Mouse (Mus musculus): ENCODE results near the gene Ppp1r8.

The Ppp1r8 gene

GRCm38 (mm10) chr4:132842970-132843704 is at the start of gene Ppp1r8:
Ppp1r8 (minus strand) TSS chr4:132843169.
- peak; percentile 59 to 67 for DNase-seq (ENCODE audit: low read depth in 1 of 2, low spot score in 2 of 2)

- DNase-seq (ENCODE audit: low read depth in 1 of 2, low spot score in 2 of 2): no peak
Measured at GRCm38 (mm10) chr4:132884844-132885374, 41.9 kb upstream of the Ppp1r8 start.

- DNase-seq (ENCODE audit: low read depth in 1 of 2, low spot score in 2 of 2): peak; percentile 27 to 65
Measured at GRCm38 (mm10) chr4:132884064-132884843, 41.3 kb upstream of the Ppp1r8 start, which contains the start of gene Stx12. Stx12 (minus strand) TSS chr4:132884509.

GRCm38 (mm10) chr4:132883561-132884063 is 40.6 kb upstream of the Ppp1r8 start:
- peak; percentile 17 to 34 for DNase-seq (ENCODE audit: low read depth in 1 of 2, low spot score in 2 of 2)

GRCm38 (mm10) chr4:132874363-132875097 is 31.6 kb upstream of the Ppp1r8 start:
- DNase-seq (ENCODE audit: low read depth in 1 of 2, low spot score in 2 of 2): no peak

- no peak for DNase-seq (ENCODE audit: low read depth in 1 of 2, low spot score in 2 of 2)
Measured at GRCm38 (mm10) chr4:132873481-132874362, 30.8 kb upstream of the Ppp1r8 start.

- DNase-seq (ENCODE audit: low read depth in 1 of 2, low spot score in 2 of 2): no peak
Measured at GRCm38 (mm10) chr4:132871116-132871515, 28.1 kb upstream of the Ppp1r8 start.

GRCm38 (mm10) chr4:132864856-132865255 is 21.9 kb upstream of the Ppp1r8 start:
- DNase-seq (ENCODE audit: low read depth in 1 of 2, low spot score in 2 of 2): no peak

- DNase-seq (ENCODE audit: low read depth in 1 of 2, low spot score in 2 of 2): no peak
Measured at GRCm38 (mm10) chr4:132863012-132863411, 20.0 kb upstream of the Ppp1r8 start.

- no peak for DNase-seq (ENCODE audit: low read depth in 1 of 2, low spot score in 2 of 2)
Measured at GRCm38 (mm10) chr4:132860880-132861279, 17.9 kb upstream of the Ppp1r8 start.

- DNase-seq (ENCODE audit: low read depth in 1 of 2, low spot score in 2 of 2): no peak
Measured at GRCm38 (mm10) chr4:132843705-132844071, 719 bp upstream of the Ppp1r8 start.

- DNase-seq (ENCODE audit: low read depth in 1 of 2, low spot score in 2 of 2): peak in 1 of 2 experiments; percentile 7
Measured at GRCm38 (mm10) chr4:132842281-132842906, 575 bp downstream of the Ppp1r8 start.

- DNase-seq (ENCODE audit: low read depth in 1 of 2, low spot score in 2 of 2): no peak
Measured at GRCm38 (mm10) chr4:132841493-132841892, 1.5 kb downstream of the Ppp1r8 start.

- peak; percentile 68 to 83 for DNase-seq (ENCODE audit: low read depth in 1 of 2, low spot score in 2 of 2)
Measured at GRCm38 (mm10) chr4:132823614-132824366, 19.2 kb downstream of the Ppp1r8 start.

- no peak for DNase-seq (ENCODE audit: low read depth in 1 of 2, low spot score in 2 of 2)
Measured at GRCm38 (mm10) chr4:132818442-132818841, 24.5 kb downstream of the Ppp1r8 start.

GRCm38 (mm10) chr4:132816855-132817254 is 26.1 kb downstream of the Ppp1r8 start:
- DNase-seq (ENCODE audit: low read depth in 1 of 2, low spot score in 2 of 2): no peak

GRCm38 (mm10) chr4:132816404-132816803 is 26.6 kb downstream of the Ppp1r8 start:
- peak; percentile 32 to 48 for DNase-seq (ENCODE audit: low read depth in 1 of 2, low spot score in 2 of 2)

- DNase-seq (ENCODE audit: low read depth in 1 of 2, low spot score in 2 of 2): peak in 1 of 2 experiments; percentile 28
Measured at GRCm38 (mm10) chr4:132809621-132810020, 33.3 kb downstream of the Ppp1r8 start.
